Mouse (Mus musculus): ENCODE measurements around the gene Hmgb4. TPM values are rescaled to one million over a fixed set of nuclear protein-coding genes. Genes with fewer than 3 reads are reported as not detected.

Hmgb4 gene
- polyA plus RNA-seq, 1 experiment from 2014 or later = not detected

DNA sequence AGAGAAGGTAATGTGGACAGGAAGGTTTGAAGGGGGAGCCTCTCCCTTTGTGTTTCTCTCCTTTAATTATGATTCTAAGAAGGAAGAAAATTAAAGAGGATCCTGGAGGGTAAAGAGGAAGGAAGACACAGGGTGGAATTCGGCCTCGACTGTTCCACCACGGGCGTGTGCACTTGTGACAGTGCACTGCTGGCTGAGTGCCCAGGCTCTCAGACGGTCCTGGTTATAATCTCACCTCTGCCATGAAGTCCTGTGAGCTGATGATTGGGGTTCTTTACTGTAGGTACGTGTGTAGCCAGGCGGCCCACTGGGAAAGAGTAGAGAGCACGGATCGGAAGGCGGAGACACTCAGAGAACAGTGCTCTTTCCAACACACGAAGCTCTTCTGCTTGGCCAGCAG, 12.4 kb upstream of the Hmgb4 start:
- H3K4me2 ChIP-seq (replicated peaks; ENCODE audit: low read depth, low read length) = no peak overlapping the region
- ATAC-seq (no peak), DNase-seq (ENCODE audit: low spot score) (no peak)
- no peak overlapping the region for H3K27ac ChIP-seq (ENCODE audit: low read length)
- H3K27me3 ChIP-seq (replicated peaks; ENCODE audit: insufficient read depth, low read length) = no peaks in the 10 kb centered on the region
- H3K9ac ChIP-seq (replicated peaks; ENCODE audit: low read depth) = no peak overlapping the region
- WGBS = 61% methylated on average over 11 of the region's 11 CpGs
- no peaks in the 10 kb centered on the region for H3K36me3 ChIP-seq (ENCODE audit: insufficient read depth, low read length)
- no peak overlapping the region for H3K4me3 ChIP-seq (ENCODE audit: low read depth, low read length)
- H3K4me1 ChIP-seq (ENCODE audit: insufficient read depth, low read depth, low read length) = no peaks in the 10 kb centered on the region
- TF ChIP-seq CTCF (IDR thresholded peaks at IDR 0.05) (no peak), EP300 (IDR thresholded peaks at IDR 0.05) (no peak)
- H3K9me3 ChIP-seq (ENCODE audit: low read length) = no peaks in the 10 kb centered on the region

DNA sequence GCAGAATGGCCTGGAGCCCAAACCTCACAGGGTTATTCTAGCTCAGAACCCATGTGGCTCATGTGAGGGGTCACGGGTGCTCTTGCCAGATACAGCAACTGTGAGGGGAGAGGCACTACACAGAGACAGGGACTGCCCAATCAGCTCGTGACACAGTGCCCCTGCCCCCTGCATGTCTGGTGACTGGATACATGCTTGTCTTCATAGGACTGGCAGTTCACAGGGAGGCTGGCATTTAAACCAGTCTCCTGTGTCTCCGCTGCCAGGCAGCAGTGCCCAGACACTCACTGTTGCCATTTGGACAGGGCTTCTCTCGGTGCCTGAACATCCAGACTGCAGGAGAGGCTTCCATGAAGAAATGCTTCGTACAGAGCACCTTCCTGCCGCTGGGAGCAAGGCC, 11.7 kb upstream of the Hmgb4 start:
- TF ChIP-seq CTCF (IDR thresholded peaks at IDR 0.05) (no peak), EP300 (IDR thresholded peaks at IDR 0.05) (no peak)
- H3K4me3 ChIP-seq (ENCODE audit: low read depth, low read length) = no peak overlapping the region
- no peaks in the 10 kb centered on the region for H3K4me1 ChIP-seq (ENCODE audit: insufficient read depth, low read depth, low read length)
- WGBS = 53% methylated on average over 6 of the region's 6 CpGs
- no peaks in the 10 kb centered on the region for H3K27me3 ChIP-seq (replicated peaks; ENCODE audit: insufficient read depth, low read length)
- H3K9me3 ChIP-seq (ENCODE audit: low read length) = no peaks in the 10 kb centered on the region
- H3K9ac ChIP-seq (replicated peaks; ENCODE audit: low read depth) = no peak overlapping the region
- H3K27ac ChIP-seq (ENCODE audit: low read length) = no peak overlapping the region
- H3K36me3 ChIP-seq (ENCODE audit: insufficient read depth, low read length) = no peaks in the 10 kb centered on the region
- DNase-seq (ENCODE audit: low spot score) = no peak
- H3K4me2 ChIP-seq (replicated peaks; ENCODE audit: low read depth, low read length) = no peak overlapping the region
- peak; percentile 29; the same call in 1 of the 2 replicates for ATAC-seq

DNA sequence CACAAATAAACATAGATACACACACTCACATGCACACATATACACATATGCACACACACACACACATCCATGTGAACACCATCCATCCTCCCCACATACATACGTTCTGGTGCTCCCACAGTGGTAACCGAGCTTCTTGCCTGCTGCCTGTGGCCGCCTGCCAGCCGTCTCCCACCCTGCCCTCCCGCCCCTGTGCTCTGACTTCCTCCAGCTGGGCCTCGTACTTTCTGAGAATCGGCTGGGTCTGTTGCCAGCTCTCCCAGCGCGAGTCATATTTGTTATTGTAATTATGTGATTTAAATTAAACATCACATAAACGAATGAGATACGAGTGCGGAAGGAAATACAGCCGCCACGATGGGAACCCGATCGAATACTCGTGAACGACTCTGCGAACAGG, 10.2 kb upstream of the Hmgb4 start:
- TF ChIP-seq EP300 (IDR thresholded peaks at IDR 0.05) = peak; percentile 24
- TF ChIP-seq CTCF (IDR thresholded peaks at IDR 0.05) = no peak
- H3K27ac ChIP-seq (ENCODE audit: low read length) = 0 out of 2 replicates have a peak overlapping the region, but pooled peaks have one; percentile 43
- H3K9me3 ChIP-seq (ENCODE audit: low read length) = no peaks in the 10 kb centered on the region
- H3K36me3 ChIP-seq (ENCODE audit: insufficient read depth, low read length) = no peaks in the 10 kb centered on the region
- no peaks in the 10 kb centered on the region for H3K27me3 ChIP-seq (replicated peaks; ENCODE audit: insufficient read depth, low read length)
- H3K4me1 ChIP-seq (ENCODE audit: insufficient read depth, low read depth, low read length) = no peaks in the 10 kb centered on the region
- ATAC-seq (peak; percentile 85), DNase-seq (ENCODE audit: low spot score) (peak; percentile 90)
- 39% methylated on average over 19 of the region's 19 CpGs for WGBS
- H3K9ac ChIP-seq (replicated peaks; ENCODE audit: low read depth) = no peak overlapping the region
- no peak overlapping the region for H3K4me2 ChIP-seq (replicated peaks; ENCODE audit: low read depth, low read length)
- no peak overlapping the region for H3K4me3 ChIP-seq (ENCODE audit: low read depth, low read length)

DNA sequence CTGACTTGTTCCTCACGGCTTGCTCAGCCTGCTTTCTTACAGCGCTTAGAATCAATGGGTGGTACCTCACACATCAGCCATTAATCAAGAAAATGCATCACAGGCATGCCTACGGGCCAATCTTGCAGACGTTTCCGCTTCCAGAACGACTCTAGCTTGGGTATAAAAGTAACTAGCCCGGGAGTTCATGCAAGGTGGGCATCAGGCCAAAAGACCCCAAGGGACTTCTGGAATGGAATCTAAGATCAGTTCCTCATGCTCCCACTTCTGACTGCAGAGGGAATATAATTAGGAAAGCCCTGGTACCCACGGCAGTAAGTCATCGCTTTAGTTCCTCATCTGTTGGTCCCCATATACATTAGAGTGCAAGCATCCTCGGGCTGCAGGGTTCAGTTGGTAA, 9.4 kb upstream of the Hmgb4 start:
- Histone ChIP-seq H3K27me3 (replicated peaks; ENCODE audit: insufficient read depth, low read length) (no peaks in the 10 kb centered on the region), H3K36me3 (ENCODE audit: insufficient read depth, low read length) (no peaks in the 10 kb centered on the region), H3K9ac (replicated peaks; ENCODE audit: low read depth) (no peak overlapping the region), H3K4me3 (ENCODE audit: low read depth, low read length) (no peak overlapping the region), H3K4me2 (replicated peaks; ENCODE audit: low read depth, low read length) (no peak overlapping the region), H3K9me3 (ENCODE audit: low read length) (no peaks in the 10 kb centered on the region), H3K27ac (ENCODE audit: low read length) (0 out of 2 replicates have a peak overlapping the region, but pooled peaks have one; percentile 32), H3K4me1 (ENCODE audit: insufficient read depth, low read depth, low read length) (no peaks in the 10 kb centered on the region)
- ATAC-seq (no peak), DNase-seq (ENCODE audit: low spot score) (no peak)
- TF ChIP-seq CTCF (IDR thresholded peaks at IDR 0.05) = no peak
- no peak for TF ChIP-seq EP300 (IDR thresholded peaks at IDR 0.05)
- 65% methylated on average over 10 of the region's 10 CpGs for WGBS

DNA sequence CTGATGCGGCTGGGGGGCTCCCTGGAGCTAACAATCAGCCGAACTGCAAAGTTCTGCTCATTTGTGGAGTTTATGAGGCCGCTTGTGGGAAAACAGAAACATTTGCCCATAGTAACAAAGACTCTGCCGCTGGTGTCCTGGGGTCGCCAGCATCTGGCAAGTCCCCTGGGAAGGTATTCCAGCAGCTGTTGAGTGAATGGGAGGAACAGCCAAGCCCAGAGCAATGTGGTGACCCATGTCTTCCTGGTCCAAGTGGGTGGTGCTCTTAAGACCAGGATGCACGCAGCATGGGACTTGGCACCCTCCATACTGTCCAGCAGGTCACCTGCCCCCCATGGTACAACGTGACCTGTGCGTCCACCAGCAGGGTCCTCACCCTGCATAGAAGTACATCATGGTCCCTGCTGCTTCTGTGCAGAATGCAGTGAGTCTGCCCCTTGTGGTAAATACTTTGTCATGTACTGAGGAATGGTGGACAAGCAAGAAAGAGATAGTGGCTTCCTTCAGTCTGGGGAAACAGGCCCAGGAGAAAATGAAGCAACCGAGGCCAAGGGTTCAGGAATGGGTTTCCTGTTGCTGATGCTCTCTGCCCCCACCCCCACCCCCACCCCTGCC, 8.6 kb upstream of the Hmgb4 start:
- Histone ChIP-seq H3K27me3 (replicated peaks; ENCODE audit: insufficient read depth, low read length) (no peaks in the 10 kb centered on the region), H3K4me1 (ENCODE audit: insufficient read depth, low read depth, low read length) (no peaks in the 10 kb centered on the region), H3K27ac (ENCODE audit: low read length) (peak overlapping the region; percentile 32; the same call in 1 of the 2 replicates), H3K4me2 (replicated peaks; ENCODE audit: low read depth, low read length) (no peak overlapping the region), H3K9ac (replicated peaks; ENCODE audit: low read depth) (no peak overlapping the region), H3K9me3 (ENCODE audit: low read length) (no peaks in the 10 kb centered on the region), H3K36me3 (ENCODE audit: insufficient read depth, low read length) (no peaks in the 10 kb centered on the region), H3K4me3 (ENCODE audit: low read depth, low read length) (no peak overlapping the region)
- WGBS = 71% methylated on average over 9 of the region's 9 CpGs
- ATAC-seq = no peak
- peak; percentile 39 for DNase-seq (ENCODE audit: low spot score)
- TF ChIP-seq EP300 (IDR thresholded peaks at IDR 0.05) = no peak
- peak; percentile 60 for TF ChIP-seq CTCF (IDR thresholded peaks at IDR 0.05)

DNA sequence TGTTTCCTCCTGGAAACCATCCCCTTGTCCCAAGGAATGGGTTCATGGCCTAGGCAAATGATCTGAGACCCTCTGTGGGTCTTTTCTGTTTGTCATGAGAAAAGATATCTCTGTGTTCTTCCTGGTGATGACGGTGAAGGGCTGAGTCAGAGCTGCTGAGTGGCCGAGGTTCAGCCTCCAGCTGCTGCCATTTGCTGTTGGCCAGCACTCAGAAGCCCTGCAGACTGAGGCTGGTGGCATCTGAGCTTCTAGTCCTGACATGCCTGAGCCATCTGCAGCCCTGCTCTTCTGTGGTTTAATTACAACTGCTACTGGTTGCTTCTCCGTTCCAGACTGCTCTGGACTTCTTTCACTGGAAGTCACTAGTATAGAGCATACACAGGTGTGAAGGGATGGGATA, 4.6 kb upstream of the Hmgb4 start:
- peak overlapping the region; percentile 55; the same call in 1 of the 2 replicates for H3K27ac ChIP-seq (ENCODE audit: low read length)
- no peak for TF ChIP-seq EP300 (IDR thresholded peaks at IDR 0.05)
- no peaks in the 10 kb centered on the region for H3K9me3 ChIP-seq (ENCODE audit: low read length)
- no peak overlapping the region for H3K4me2 ChIP-seq (replicated peaks; ENCODE audit: low read depth, low read length)
- DNase-seq (ENCODE audit: low spot score) = peak; percentile 53
- peak; percentile 16; the same call in 1 of the 2 replicates for ATAC-seq
- no peaks in the 10 kb centered on the region for H3K4me1 ChIP-seq (ENCODE audit: insufficient read depth, low read depth, low read length)
- WGBS = 54% methylated on average over 3 of the region's 3 CpGs
- H3K9ac ChIP-seq (replicated peaks; ENCODE audit: low read depth) = no peak overlapping the region
- H3K4me3 ChIP-seq (ENCODE audit: low read depth, low read length) = no peak overlapping the region
- no peaks in the 10 kb centered on the region for H3K27me3 ChIP-seq (replicated peaks; ENCODE audit: insufficient read depth, low read length)
- H3K36me3 ChIP-seq (ENCODE audit: insufficient read depth, low read length) = no peaks in the 10 kb centered on the region
